Mouse (Mus musculus): ENCODE measurements at regions not wholly inside any gene's neighbourhood (a gene's known extent, or its start where the extent isn't known, plus 50 kb on each side); places are given as distances from the start of the nearest gene placed in this dataset.
A peak's percentile ranks its signal among the peaks of the same experiment; 100 is the strongest.

DNA sequence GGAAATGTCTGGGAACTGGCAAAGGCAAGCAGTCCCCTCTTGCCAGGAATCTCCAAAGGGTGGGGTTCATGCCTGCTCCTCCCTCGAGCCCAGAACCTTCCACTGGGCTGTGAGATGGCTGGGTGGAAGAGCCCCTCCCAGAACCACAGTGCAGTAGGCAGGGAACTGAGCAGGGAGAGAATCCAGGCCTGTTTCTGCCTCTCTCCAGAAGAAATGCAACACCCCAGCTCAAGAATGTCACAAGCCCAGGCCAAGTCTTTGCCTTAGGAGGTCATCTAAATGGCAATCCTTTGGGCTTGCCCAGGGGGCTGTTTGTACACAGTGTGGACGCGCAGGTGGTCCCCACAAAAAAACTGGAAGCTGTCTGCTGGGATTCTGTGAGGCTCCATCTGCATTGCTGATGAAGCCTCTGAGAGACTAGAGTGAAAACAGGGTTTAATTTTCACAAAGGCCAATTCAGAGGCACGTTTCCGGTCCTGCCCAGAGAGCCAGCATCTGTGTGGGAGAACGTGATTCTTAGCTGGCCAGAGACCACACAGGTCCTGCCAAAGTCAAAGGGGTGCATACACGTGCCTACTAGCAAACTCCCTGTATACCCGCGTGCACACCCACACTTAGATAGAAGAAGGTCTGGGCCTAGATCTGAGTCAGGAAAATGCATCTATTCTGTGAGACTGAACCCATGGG, 129.0 kb downstream of the Hmg20a start:
- no peak for DNase-seq (ENCODE audit: low spot score)
- Histone ChIP-seq H3K9me3 (ENCODE audit: low read length) (no peaks in the 10 kb centered on the region), H3K36me3 (ENCODE audit: insufficient read depth, low read length) (no peaks in the 10 kb centered on the region), H3K9ac (replicated peaks; ENCODE audit: low read length, poor library complexity, severe bottlenecking) (no peak overlapping the region), H3K27me3 (ENCODE audit: insufficient read depth, low read length) (no peaks in the 10 kb centered on the region), H3K4me1 (ENCODE audit: insufficient read depth, low read length) (peaks cover 8% of the 10 kb centered on the region), H3K4me3 (ENCODE audit: low read depth, low read length) (no peak overlapping the region), H3K27ac (ENCODE audit: low read depth, low read length) (no peak overlapping the region), H3K4me2 (ENCODE audit: low read depth, low read length, poor library complexity, severe bottlenecking) (no peak overlapping the region)
- no peak for TF ChIP-seq CTCF (IDR thresholded peaks at IDR 0.05)
- 39% methylated on average over 9 of the region's 9 CpGs for WGBS
- ATAC-seq (ENCODE audit: low FRiP score), result no peak

DNA sequence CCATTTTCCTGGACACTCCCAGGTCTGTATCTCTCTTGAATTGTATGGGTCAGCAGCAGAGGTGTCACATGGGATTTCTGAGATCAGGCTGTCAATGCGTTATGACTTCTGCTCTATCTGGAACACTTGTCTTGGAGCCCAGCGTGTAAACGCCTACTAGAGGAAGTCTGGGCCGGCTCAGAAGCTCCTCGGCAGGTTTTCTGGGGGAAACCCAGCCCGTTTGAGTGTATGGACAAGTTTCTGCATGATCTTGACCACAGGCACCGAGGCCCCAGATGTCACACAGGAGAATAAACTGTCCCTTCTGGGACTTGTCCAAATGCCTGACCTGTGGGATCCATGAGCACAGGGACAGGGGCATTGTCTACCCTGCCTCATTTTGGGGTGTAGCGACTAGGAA, 131.4 kb downstream of the Hmg20a start:
- no peak overlapping the region for H3K4me2 ChIP-seq (ENCODE audit: low read depth, low read length, poor library complexity, severe bottlenecking)
- no peaks in the 10 kb centered on the region for H3K9me3 ChIP-seq (ENCODE audit: low read length)
- H3K36me3 ChIP-seq (ENCODE audit: insufficient read depth, low read length), result no peaks in the 10 kb centered on the region
- H3K27ac ChIP-seq (ENCODE audit: low read depth, low read length), result no peak overlapping the region
- DNase-seq (ENCODE audit: low spot score), result no peak
- no peak for TF ChIP-seq CTCF (IDR thresholded peaks at IDR 0.05)
- H3K9ac ChIP-seq (replicated peaks; ENCODE audit: low read length, poor library complexity, severe bottlenecking), result no peak overlapping the region
- peaks cover 8% of the 10 kb centered on the region for H3K4me1 ChIP-seq (ENCODE audit: insufficient read depth, low read length)
- no peak for ATAC-seq (ENCODE audit: low FRiP score)
- 77% methylated on average over 8 of the region's 8 CpGs for WGBS
- H3K27me3 ChIP-seq (ENCODE audit: insufficient read depth, low read length), result no peaks in the 10 kb centered on the region
- no peak overlapping the region for H3K4me3 ChIP-seq (ENCODE audit: low read depth, low read length)

DNA sequence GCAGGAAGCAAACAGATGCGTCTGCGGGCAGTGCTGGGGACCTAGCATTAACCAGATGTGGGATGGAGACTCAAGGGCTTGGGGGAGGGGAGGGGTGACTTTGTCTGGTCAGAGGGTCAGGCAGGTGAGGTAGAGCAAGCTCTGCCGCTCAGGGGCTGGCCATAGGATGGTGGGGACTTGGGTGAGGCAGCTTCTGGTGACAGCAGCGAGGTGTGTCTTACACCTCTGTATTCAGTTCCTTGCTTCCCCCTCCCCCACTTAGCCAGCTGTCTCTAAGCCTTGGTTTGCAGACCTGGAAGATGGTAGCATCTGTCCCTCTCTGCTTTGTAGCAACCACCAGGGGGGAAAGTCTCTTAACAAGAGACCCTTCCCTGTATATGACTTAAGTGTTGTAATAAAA, 131.8 kb downstream of the Hmg20a start:
- Histone ChIP-seq H3K4me3 (ENCODE audit: low read depth, low read length) (no peak overlapping the region), H3K27me3 (ENCODE audit: insufficient read depth, low read length) (no peaks in the 10 kb centered on the region), H3K36me3 (ENCODE audit: insufficient read depth, low read length) (no peaks in the 10 kb centered on the region), H3K4me2 (ENCODE audit: low read depth, low read length, poor library complexity, severe bottlenecking) (no peak overlapping the region), H3K9me3 (ENCODE audit: low read length) (no peaks in the 10 kb centered on the region), H3K4me1 (ENCODE audit: insufficient read depth, low read length) (peaks cover 8% of the 10 kb centered on the region), H3K9ac (replicated peaks; ENCODE audit: low read length, poor library complexity, severe bottlenecking) (no peak overlapping the region), H3K27ac (ENCODE audit: low read depth, low read length) (no peak overlapping the region)
- TF ChIP-seq CTCF (IDR thresholded peaks at IDR 0.05), result no peak
- WGBS, result 78% methylated on average over 4 of the region's 4 CpGs
- DNase-seq (ENCODE audit: low spot score) (no peak), ATAC-seq (ENCODE audit: low FRiP score) (no peak)

DNA sequence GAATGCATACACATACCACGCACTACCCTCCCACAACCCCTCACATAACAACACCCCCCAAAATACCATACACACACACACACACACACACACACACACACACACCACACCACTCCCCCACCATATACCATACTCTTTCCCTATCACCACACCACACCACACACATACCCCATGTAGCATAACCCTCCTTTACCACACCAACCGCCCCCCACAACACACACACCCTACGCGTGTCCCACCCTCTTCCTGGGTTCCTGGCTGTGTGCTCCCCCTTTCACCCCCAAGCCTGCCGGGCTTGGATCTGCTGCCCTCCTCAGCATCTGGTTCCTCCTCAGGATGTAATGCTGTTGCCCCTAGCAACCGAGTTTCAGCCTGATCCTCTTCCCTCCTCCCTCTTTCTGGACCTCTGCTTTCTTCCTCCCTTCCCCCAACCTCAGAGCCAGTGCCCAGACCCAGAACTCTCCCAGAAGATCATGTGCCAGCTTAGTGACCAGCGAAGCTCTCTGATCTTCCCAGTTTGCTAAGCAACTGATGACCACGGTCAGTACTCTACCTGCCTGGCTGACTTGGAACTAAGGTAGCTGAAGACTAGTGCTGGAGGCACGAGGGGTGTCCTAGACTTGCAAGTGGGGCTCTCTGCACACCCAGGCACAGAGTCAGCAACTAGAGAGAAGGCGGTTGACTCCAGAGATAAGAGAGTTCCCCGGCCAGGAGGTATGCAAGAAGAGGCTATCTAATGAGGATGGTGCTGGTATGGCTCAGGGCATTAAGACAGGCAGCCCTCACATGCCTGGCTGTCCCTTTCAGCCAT, 133.2 kb downstream of the Hmg20a start:
- Histone ChIP-seq H3K27ac (ENCODE audit: low read depth, low read length) (peak overlapping the region; percentile 51; the same call in 1 of the 2 replicates), H3K4me2 (ENCODE audit: low read depth, low read length, poor library complexity, severe bottlenecking) (peak overlapping the region; percentile 22; the same call in 1 of the 2 replicates)

DNA sequence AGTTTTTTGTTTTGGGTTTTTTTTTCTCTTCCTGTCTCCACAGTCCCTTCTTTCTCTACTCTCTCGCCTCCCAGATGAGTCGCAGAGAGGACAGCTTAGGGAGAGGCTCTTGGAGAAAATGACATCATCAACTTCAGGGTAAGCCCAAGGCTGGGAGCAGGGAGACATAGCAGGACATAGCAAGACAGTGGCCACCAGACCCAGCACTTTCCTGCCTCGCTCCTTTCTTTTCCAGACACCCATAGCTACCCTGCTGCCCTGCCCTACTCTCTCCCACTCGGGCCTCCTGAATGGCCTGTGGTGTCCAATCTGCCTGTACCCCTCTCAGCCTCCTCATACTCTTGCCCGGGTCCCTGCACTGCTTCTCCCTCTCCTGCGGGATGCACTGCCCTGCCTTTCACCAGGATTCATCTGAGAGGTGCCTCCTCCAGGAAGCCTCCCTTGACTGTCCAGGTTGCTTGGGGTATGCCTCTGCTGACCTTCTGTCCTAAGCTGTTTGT, 133.8 kb downstream of the Hmg20a start:
- 61% methylated on average over 6 of the region's 6 CpGs for WGBS
- H3K27ac ChIP-seq (ENCODE audit: low read depth, low read length), result no peak overlapping the region
- H3K4me3 ChIP-seq (ENCODE audit: low read depth, low read length), result no peak overlapping the region
- DNase-seq (ENCODE audit: low spot score), result no peak
- H3K9me3 ChIP-seq (ENCODE audit: low read length), result no peaks in the 10 kb centered on the region
- H3K36me3 ChIP-seq (ENCODE audit: insufficient read depth, low read length), result no peaks in the 10 kb centered on the region
- no peaks in the 10 kb centered on the region for H3K27me3 ChIP-seq (ENCODE audit: insufficient read depth, low read length)
- no peak overlapping the region for H3K9ac ChIP-seq (replicated peaks; ENCODE audit: low read length, poor library complexity, severe bottlenecking)
- peaks cover 8% of the 10 kb centered on the region for H3K4me1 ChIP-seq (ENCODE audit: insufficient read depth, low read length)
- TF ChIP-seq CTCF (IDR thresholded peaks at IDR 0.05), result no peak
- H3K4me2 ChIP-seq (ENCODE audit: low read depth, low read length, poor library complexity, severe bottlenecking), result no peak overlapping the region
- ATAC-seq (ENCODE audit: low FRiP score), result no peak

More for the DNA sequence above, 133.2 kb downstream of the Hmg20a start:
- WGBS, result 42% methylated on average over 11 of the region's 11 CpGs
- Histone ChIP-seq H3K4me1 (ENCODE audit: insufficient read depth, low read length) (peaks cover 8% of the 10 kb centered on the region), H3K4me3 (ENCODE audit: low read depth, low read length) (no peak overlapping the region), H3K9ac (replicated peaks; ENCODE audit: low read length, poor library complexity, severe bottlenecking) (no peak overlapping the region), H3K27me3 (ENCODE audit: insufficient read depth, low read length) (no peaks in the 10 kb centered on the region), H3K36me3 (ENCODE audit: insufficient read depth, low read length) (no peaks in the 10 kb centered on the region), H3K9me3 (ENCODE audit: low read length) (no peaks in the 10 kb centered on the region)
- DNase-seq (ENCODE audit: low spot score) (peak; percentile 83), ATAC-seq (ENCODE audit: low FRiP score) (peak; percentile 74)
- peak; percentile 11; the same call in 1 of the 2 replicates for TF ChIP-seq CTCF (IDR thresholded peaks at IDR 0.05)

DNA sequence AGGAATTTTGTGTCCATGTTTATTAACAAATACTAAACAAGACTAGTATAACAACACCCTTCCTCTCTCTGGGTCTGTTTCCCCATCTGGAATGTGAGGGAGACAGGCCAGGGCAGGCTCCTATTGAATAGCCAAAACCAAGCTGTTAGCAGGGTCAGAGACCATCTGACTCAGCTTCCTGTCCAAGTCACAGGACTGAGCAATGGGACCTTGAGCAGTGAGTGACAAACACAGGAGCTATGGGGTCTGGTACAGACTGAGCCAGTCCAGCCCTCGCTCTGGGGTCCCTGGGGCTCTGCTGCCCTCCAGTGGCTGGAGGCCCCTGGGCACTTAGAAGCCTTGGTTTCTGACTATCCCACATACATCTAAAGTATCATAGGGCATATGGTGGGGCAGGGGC, 134.4 kb downstream of the Hmg20a start:
- Histone ChIP-seq H3K9me3 (ENCODE audit: low read length) (no peaks in the 10 kb centered on the region), H3K9ac (replicated peaks; ENCODE audit: low read length, poor library complexity, severe bottlenecking) (no peak overlapping the region), H3K36me3 (ENCODE audit: insufficient read depth, low read length) (no peaks in the 10 kb centered on the region), H3K27me3 (ENCODE audit: insufficient read depth, low read length) (no peaks in the 10 kb centered on the region), H3K4me3 (ENCODE audit: low read depth, low read length) (no peak overlapping the region), H3K4me1 (ENCODE audit: insufficient read depth, low read length) (peaks cover 8% of the 10 kb centered on the region), H3K4me2 (ENCODE audit: low read depth, low read length, poor library complexity, severe bottlenecking) (no peak overlapping the region), H3K27ac (ENCODE audit: low read depth, low read length) (no peak overlapping the region)
- DNase-seq (ENCODE audit: low spot score) (peak; percentile 78), ATAC-seq (ENCODE audit: low FRiP score) (no peak)
- TF ChIP-seq CTCF (IDR thresholded peaks at IDR 0.05), result peak; percentile 83
- 7% methylated on average over 1 of the region's 1 CpGs for WGBS

Data from midbrain, postnatal 0 days (tissue).